Mouse (Mus musculus) liver, embryonic 14.5 days (tissue): ENCODE results near the gene Csnk1g2. TPM values are rescaled to one million over a fixed set of nuclear protein-coding genes. Genes with fewer than 3 reads are reported as not detected.
A peak's percentile ranks its signal among the peaks of the same experiment; 100 is the strongest.

Source experiments
- ATAC-seq: fragments of 200-750 bp; cut with Nextera tagmentation; 2 replicates; pipeline ENCODE4 v1.8.0; 2017; ENCODE audit warnings: moderate number of reproducible peaks, mild to moderate bottlenecking, moderate library complexity; ENCODE audit not compliant: insufficient read depth
- DNase-seq, 3 experiments: peaks; one replicate each; pipeline ENCODE4 v3.0.0-alpha.2; 2012 to 2013; ENCODE audit warnings: low read depth in 3 of 3, low spot score in 3 of 3
- H3K27ac ChIP-seq: fragments of 300-500 bp; sonication (generic); 2 replicates; pipeline ENCODE4 v1.5.1; 2014; ENCODE audit warnings: moderate library complexity, mild to moderate bottlenecking, control low read depth, inconsistent platforms
- H3K27me3 ChIP-seq: fragments of 300-500 bp; sonication (generic); 2 replicates; pipeline ENCODE4 v1.6.1; 2014; ENCODE audit warnings: mild to moderate bottlenecking, low read length, moderate library complexity; ENCODE audit not compliant: control insufficient read depth, insufficient read depth
- H3K36me3 ChIP-seq: fragments of 300-500 bp; sonication (generic); replicated peaks from 2 replicates; pipeline ENCODE4 v1.6.1; 2014; ENCODE audit warnings: low read depth; ENCODE audit not compliant: control insufficient read depth, insufficient read depth
- H3K4me1 ChIP-seq, 2 experiments: fragments of 200-500 bp in 1 of 2; fragments of 300-500 bp in 1 of 2; sonication (generic) in 1 of 2; replicated peaks; 2 replicates each; pipeline ENCODE4 v1.6.1; 2012 to 2014; ENCODE audit warnings: antibody characterized with exemption in 1 of 2, inconsistent platforms in 1 of 2, low read length in 1 of 2; ENCODE audit not compliant: control insufficient read depth in 2 of 2, insufficient read depth in 2 of 2
- H3K4me2 ChIP-seq: fragments of 300-500 bp; sonication (generic); 2 replicates; pipeline ENCODE4 v1.6.1; 2014; ENCODE audit warnings: low read depth, mild to moderate bottlenecking, control low read depth, moderate library complexity
- H3K4me3 ChIP-seq, 2 experiments: fragments of 200-500 bp in 1 of 2; fragments of 300-500 bp in 1 of 2; sonication (generic) in 1 of 2; 2 replicates each; pipeline ENCODE4 v1.5.1; 2012 to 2014; ENCODE audit warnings: low read depth in 2 of 2, low read length in 2 of 2, mild to moderate bottlenecking in 2 of 2, control low read depth in 1 of 2, inconsistent platforms in 1 of 2, moderate library complexity in 1 of 2; ENCODE audit not compliant: insufficient read depth in 1 of 2
- H3K9ac ChIP-seq: fragments of 300-500 bp; sonication (generic); replicated peaks from 2 replicates; pipeline ENCODE4 v1.6.1; 2014; ENCODE audit warnings: mild to moderate bottlenecking, control low read depth, moderate library complexity
- H3K9me3 ChIP-seq: fragments of 300-500 bp; sonication (generic); 2 replicates; pipeline ENCODE4 v1.6.1; 2016; ENCODE audit warnings: low read length, mixed read lengths; ENCODE audit not compliant: control insufficient read depth
- CTCF ChIP-seq: IDR thresholded peaks from 2 replicates; pipeline ENCODE4 v1.5.1; 2016; ENCODE audit warnings: antibody characterized with exemption, low read depth, control low read depth
- EP300 ChIP-seq: IDR thresholded peaks from 2 replicates; pipeline ENCODE4 v1.6.1; 2016; ENCODE audit warnings: antibody characterized with exemption, low read depth
- WGBS: fragments of 180-500 bp; shearing (Covaris S2); extraction: QIAGEN DNeasy Blood & Tissue Kit; methylation state at CpG from one replicate; pipeline ENCODE4 v1.1.7; 2014; ENCODE audit not compliant: insufficient replicate concordance; 5-methylcytosine and 5-hydroxymethylcytosine counted together
- polyA plus RNA-seq, 2 experiments: library from polyadenylated mRNA; depleted of rRNA in 1 of 2; stranded (reverse) in 1 of 2; unstranded in 1 of 2; fragments of >200 nt; fragmentation: Nextera tagmentation in 1 of 2; extraction: Ambion mirVana in 1 of 2; gene quantifications; 2 replicates each; pipeline versions ENCODE4 v1.2.1 to v1.2.3; 2012 to 2014

Gene Csnk1g2
- polyA plus RNA-seq, 2 experiments, result 25.5 to 51.3 TPM

DNA sequence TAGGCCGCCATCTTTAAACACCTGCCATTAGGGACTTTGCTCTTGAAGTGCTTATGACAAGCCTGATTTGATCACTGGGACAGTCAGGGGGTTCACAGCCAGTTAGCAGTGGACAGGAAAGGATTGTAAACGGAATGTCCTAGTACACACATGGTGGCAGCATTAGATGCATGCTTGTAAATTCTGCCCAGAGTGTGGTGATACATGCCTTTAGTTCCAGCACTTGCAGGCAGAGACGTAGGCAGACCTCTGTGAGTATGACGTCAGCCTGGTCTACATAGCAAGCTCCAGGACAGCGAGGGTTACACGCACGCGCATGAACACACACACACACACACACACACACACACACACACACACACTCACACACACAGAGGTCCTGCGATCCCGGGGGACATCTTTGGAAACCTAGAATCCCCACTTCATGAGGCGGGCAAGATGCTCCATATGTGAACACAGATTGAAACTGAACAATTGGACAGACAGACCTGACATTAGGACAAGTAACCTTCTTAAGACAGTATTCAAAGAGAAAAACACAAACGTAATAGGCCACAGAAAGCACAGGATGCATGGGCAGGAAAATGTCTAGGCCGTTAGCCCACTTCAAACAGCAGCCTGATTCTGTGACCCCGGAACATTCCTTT lies 35.7 kb downstream of the Csnk1g2 start:
- H3K4me3 ChIP-seq, result no peak overlapping the region
- TF ChIP-seq CTCF, result no peak
- TF ChIP-seq EP300, result no peak
- ATAC-seq, result no peak
- H3K27ac ChIP-seq, result peak overlapping the region; percentile 48
- no peak overlapping the region for H3K9ac ChIP-seq
- H3K9me3 ChIP-seq, result no peaks in the 10 kb centered on the region
- WGBS, result 82% methylated on average over 14 of the region's 14 CpGs
- no peak for DNase-seq
- no peaks in the 10 kb centered on the region for H3K36me3 ChIP-seq
- no peak overlapping the region for H3K4me2 ChIP-seq
- no peaks in the 10 kb centered on the region for H3K27me3 ChIP-seq
- H3K4me1 ChIP-seq, result peaks cover 23 to 33% of the 10 kb centered on the region in 2 experiments

DNA sequence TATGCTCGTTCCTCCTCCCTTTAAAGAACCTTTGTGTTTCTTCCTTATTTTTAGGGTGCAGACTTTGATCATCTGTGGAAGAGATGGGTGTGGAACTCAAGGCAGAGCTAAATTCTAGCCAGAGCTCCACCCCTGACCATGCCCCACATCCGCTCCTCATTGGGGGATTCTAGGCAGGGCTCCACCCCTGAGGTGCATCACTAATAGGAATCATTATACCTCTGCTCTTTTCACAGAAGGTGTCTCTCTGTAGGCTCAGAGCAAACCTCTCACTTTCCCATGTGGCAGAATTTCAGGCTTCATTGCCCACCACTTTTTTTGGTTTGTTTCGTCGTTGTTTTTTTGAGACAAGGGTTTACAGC lies 36.2 kb downstream of the Csnk1g2 start:
- TF ChIP-seq CTCF, result no peak
- no peak for TF ChIP-seq EP300
- H3K9me3 ChIP-seq, result no peaks in the 10 kb centered on the region
- peak overlapping the region; percentile 27 for H3K27ac ChIP-seq
- H3K9ac ChIP-seq, result no peak overlapping the region
- peak overlapping the region; percentile 66 for H3K4me2 ChIP-seq
- 51% methylated on average over 4 of the region's 4 CpGs for WGBS
- H3K4me3 ChIP-seq, result no peak overlapping the region; a peak in 2 of 4 replicates
- no peaks in the 10 kb centered on the region for H3K27me3 ChIP-seq
- H3K36me3 ChIP-seq, result no peaks in the 10 kb centered on the region
- ATAC-seq (peak; percentile 52; the same call in 1 of the 2 replicates), DNase-seq (no peak)
- peaks cover 28 to 38% of the 10 kb centered on the region in 2 experiments for H3K4me1 ChIP-seq

DNA sequence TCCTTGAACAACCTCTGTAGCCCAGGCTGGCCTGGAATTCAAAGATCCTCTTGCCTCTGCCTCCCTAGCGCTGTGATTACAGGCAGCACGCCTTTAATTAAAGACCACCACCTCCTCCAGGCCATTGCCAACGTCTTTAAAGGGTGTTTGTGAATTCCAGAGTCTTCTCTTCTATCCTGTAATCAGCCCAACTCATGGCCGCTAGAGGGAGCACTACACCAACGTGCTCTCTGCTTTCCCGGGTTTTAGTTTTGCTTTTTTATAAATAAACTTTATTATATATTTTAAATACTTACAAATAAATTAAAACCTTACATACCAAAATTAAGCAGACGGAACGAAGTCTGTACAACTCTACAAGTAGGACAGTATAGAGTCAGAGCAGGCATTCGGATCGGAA lies 36.6 kb downstream of the Csnk1g2 start:
- H3K9ac ChIP-seq, result peak overlapping the region; percentile 50
- TF ChIP-seq CTCF, result peak; percentile 85
- no peak for TF ChIP-seq EP300
- 17% methylated on average over 10 of the region's 10 CpGs for WGBS
- H3K4me1 ChIP-seq, result peaks cover 32 to 42% of the 10 kb centered on the region in 2 experiments
- ATAC-seq, result 0 out of 2 replicates have a peak, but pooled peaks have one; percentile 24
- H3K27ac ChIP-seq, result peak overlapping the region; percentile 27
- H3K4me3 ChIP-seq, result peak overlapping the region in 1 of 2 experiments; percentile 42; a peak in 3 of 4 replicates
- peak in 1 of 3 experiments; percentile 62 for DNase-seq
- no peaks in the 10 kb centered on the region for H3K27me3 ChIP-seq
- H3K9me3 ChIP-seq, result no peaks in the 10 kb centered on the region
- peak overlapping the region; percentile 66 for H3K4me2 ChIP-seq
- H3K36me3 ChIP-seq, result no peaks in the 10 kb centered on the region

DNA sequence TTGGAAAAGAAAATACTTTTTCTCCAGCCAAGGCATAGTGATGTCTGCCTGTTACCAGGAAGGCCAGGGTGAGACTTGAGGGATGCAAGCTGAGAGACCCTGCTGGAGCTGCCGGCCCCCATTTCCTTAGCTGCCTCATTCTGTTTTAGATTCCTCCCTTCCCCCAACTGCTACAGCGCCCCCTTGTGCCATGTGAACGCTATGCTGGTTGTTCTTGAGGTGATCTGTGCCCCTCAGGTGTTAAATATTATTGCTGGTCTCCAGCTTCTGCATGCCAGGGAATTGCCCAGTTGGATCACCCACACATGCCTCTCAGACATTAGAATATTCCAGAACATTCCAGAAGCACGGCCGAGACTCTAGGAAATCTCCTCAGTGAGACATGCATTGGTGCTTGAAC lies 38.5 kb downstream of the Csnk1g2 start:
- Histone ChIP-seq H3K27me3 (no peaks in the 10 kb centered on the region), H3K4me2 (no peak overlapping the region), H3K27ac (no peak overlapping the region), H3K9me3 (no peaks in the 10 kb centered on the region), H3K4me3 (no peak overlapping the region), H3K9ac (no peak overlapping the region), H3K4me1 (peaks cover 45 to 50% of the 10 kb centered on the region in 2 experiments), H3K36me3 (peaks cover 4% of the 10 kb centered on the region)
- TF ChIP-seq CTCF (peak; percentile 92), EP300 (no peak)
- DNase-seq, result no peak
- 27% methylated on average over 5 of the region's 5 CpGs for WGBS
- no peak for ATAC-seq

DNA sequence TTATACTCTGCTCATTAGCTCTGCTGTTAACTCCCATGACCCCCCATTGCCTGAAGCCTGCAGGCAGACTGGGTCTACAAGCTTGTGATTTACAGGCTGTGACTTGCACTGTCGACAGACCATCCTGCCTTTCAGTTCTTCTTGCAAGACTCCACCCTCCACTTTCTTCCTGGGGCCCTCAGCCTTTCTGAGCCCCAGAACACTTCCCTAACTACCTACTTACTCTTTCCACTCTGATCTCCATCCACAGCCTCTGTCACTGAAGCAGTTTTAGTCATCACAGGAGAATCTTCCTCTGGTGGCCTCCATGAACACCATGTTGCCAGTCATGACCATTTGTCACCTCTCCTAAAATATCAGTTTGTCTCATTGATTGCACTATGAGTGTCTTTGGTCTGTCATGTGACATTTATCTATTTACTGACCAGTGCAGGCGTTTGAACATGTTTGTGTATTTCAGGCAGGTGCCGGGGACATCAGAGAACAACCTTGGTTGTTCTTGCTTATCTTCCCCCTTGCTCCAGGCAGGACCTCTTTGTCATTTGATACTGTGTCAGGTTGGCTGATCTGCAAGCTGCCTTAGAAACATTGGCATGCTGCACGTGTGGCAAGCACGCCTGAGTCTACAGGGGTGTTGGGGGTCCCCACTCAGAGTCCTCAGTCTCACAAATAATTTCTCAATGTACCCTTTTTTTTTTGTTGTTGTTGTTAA lies 41.0 kb downstream of the Csnk1g2 start:
- TF ChIP-seq EP300 (no peak), CTCF (no peak)
- Histone ChIP-seq H3K36me3 (peaks cover 28% of the 10 kb centered on the region), H3K4me3 (no peak overlapping the region), H3K4me2 (0 out of 2 replicates have a peak overlapping the region, but pooled peaks have one; percentile 18), H3K4me1 (peaks cover 30 to 34% of the 10 kb centered on the region in 2 experiments), H3K27me3 (no peaks in the 10 kb centered on the region), H3K9ac (no peak overlapping the region), H3K27ac (peak overlapping the region; percentile 38), H3K9me3 (no peaks in the 10 kb centered on the region)
- DNase-seq, result no peak
- 0 out of 2 replicates have a peak, but pooled peaks have one; percentile 9 for ATAC-seq
- 7% methylated on average over 5 of the region's 5 CpGs for WGBS
